In genomic region chr3:105932240-105933071, GRCm38 (mm10) we compare ENCODE assay signal across 11 mouse cellular contexts. TPM values are rescaled to one million over a fixed set of nuclear protein-coding genes. Genes with fewer than 3 reads are reported as not detected.
DNase-seq lines count a peak whose midpoint lies in the region; ATAC-seq lines count a peak whose summit lies in the region.
"Had no signal": no experiment of that assay in that cellular context is flagged by ENCODE, and none has a peak within 500 bp of the region (broad histone marks: within the 10 kb centered on the region; RNA-seq: fewer than 3 reads in every experiment).

Gene I830077J02Rik (minus strand): TSS chr3:105932664.

- peak within 1 kb of the TSS; percentile 39 for H3K27ac ChIP-seq in heart, embryonic 15.5 days
- H3K27ac ChIP-seq in brown adipose tissue, adult 24 weeks (replicated peaks; ENCODE audit: low read depth, low read length) = no peak within 1 kb of the TSS
- H3K27ac ChIP-seq: intestine, embryonic 15.5 days had no signal

- 0 out of 2 replicates have a peak within 1 kb of the TSS, but pooled peaks have one; percentile 2 for H3K4me3 ChIP-seq in heart, embryonic 15.5 days
- peak within 1 kb of the TSS; percentile 22; the same call in 1 of the 2 replicates for H3K4me3 ChIP-seq in brown adipose tissue, adult 24 weeks (ENCODE audit: insufficient read depth, low read depth, low read length)
- H3K4me3 ChIP-seq: intestine, embryonic 15.5 days had no signal

- no peaks in the 10 kb centered on the region for H3K36me3 ChIP-seq in heart, embryonic 15.5 days
- H3K36me3 ChIP-seq: intestine, embryonic 15.5 days had no signal

- H3K4me1 ChIP-seq in heart, embryonic 15.5 days (replicated peaks) = peaks cover 15% of the 10 kb centered on the region
- H3K4me1 ChIP-seq in brown adipose tissue, adult 24 weeks (ENCODE audit: control insufficient read depth, insufficient read depth, insufficient read length, low read length) = no peaks in the 10 kb centered on the region
- H3K4me1 ChIP-seq: intestine, embryonic 15.5 days had no signal

- peak; percentile 24; the same call in 1 of the 2 replicates for ATAC-seq in heart, embryonic 15.5 days (replicated peaks; ENCODE audit: insufficient number of reproducible peaks, insufficient read depth, low FRiP score, low read depth)
- peak; percentile 86 for ATAC-seq in megakaryocyte, adult 5-6 weeks (ENCODE audit: poor library complexity, severe bottlenecking)
- ATAC-seq: intestine, embryonic 15.5 days had no signal

- WGBS in heart, embryonic 15.5 days = 65% methylated on average over 8 of the region's 8 CpGs

- H3K4me2 ChIP-seq in heart, embryonic 15.5 days = peak within 1 kb of the TSS; percentile 15; the same call in 1 of the 2 replicates
- H3K4me2 ChIP-seq: intestine, embryonic 15.5 days had no signal

- no peak for DNase-seq in heart, postnatal 4 days
- peak; percentile 90 for DNase-seq in 416B (ENCODE audit: low read depth)
- DNase-seq in ovary, postnatal 10 days (ENCODE audit: low spot score) = no peak
- DNase-seq in Muller cell, postnatal 12 days (ENCODE audit: inconsistent ontology term) = no peak
- DNase-seq in spleen, postnatal 14 days (ENCODE audit: low spot score in 2 of 2) = no peak
- DNase-seq: adrenal gland, adult 8-10 months; thymus, postnatal 14 days had no signal

- H3K9ac ChIP-seq in heart, embryonic 15.5 days = no peak within 1 kb of the TSS
- H3K9ac ChIP-seq: intestine, embryonic 15.5 days had no signal

- H3K27me3 ChIP-seq in heart, embryonic 15.5 days = no peaks in the 10 kb centered on the region
- H3K27me3 ChIP-seq: intestine, embryonic 15.5 days had no signal

- H3K9me3 ChIP-seq in heart, embryonic 15.5 days (replicated peaks) = no peaks in the 10 kb centered on the region
- H3K9me3 ChIP-seq: intestine, embryonic 15.5 days had no signal

RNA-seq across cellular contexts. Expression of gene I830077J02Rik, which starts in this region (rescaled TPM):
- 0.76 and 1.8 TPM in 2 replicates for polyA plus RNA-seq in heart, embryonic 15.5 days (2015; fragmentation: Nextera tagmentation; extraction: Ambion mirVana)
- total RNA-seq in heart, postnatal 4 days (2021) = 1 to 10 TPM in 1 of 2 experiments, under 1 TPM in 1; 0.69 to 1.4 TPM
- 2.4 and 4.1 TPM in 2 replicates for polyA plus RNA-seq in brown adipose tissue, adult 24 weeks (2012; ENCODE audit: insufficient read depth, insufficient read length, missing spikeins)
- 126 and 132 TPM in 2 replicates for total RNA-seq in megakaryocyte, adult 5-6 weeks (2015)
- total RNA-seq in megakaryocyte, adult 5-6 weeks (2017) = 71.5 and 74.6 TPM in 2 replicates

Comparison
In these comparisons a context has a peak if more than half of its experiments do, and no peak if none do; other contexts are left out.
1. RNA of gene I830077J02Rik (total RNA-seq): 71.5 to 132 TPM in megakaryocyte, adult 5-6 weeks; 0.69 to 1.4 TPM in heart, postnatal 4 days; every median in the first group is over 10 times any median in the second.